Mouse (Mus musculus): ENCODE data around the gene Irx4. TPM values are rescaled to one million over a fixed set of nuclear protein-coding genes. Genes with fewer than 3 reads are reported as not detected.

Gene Irx4
- polyA plus RNA-seq, 1 experiment: not detected

DNA sequence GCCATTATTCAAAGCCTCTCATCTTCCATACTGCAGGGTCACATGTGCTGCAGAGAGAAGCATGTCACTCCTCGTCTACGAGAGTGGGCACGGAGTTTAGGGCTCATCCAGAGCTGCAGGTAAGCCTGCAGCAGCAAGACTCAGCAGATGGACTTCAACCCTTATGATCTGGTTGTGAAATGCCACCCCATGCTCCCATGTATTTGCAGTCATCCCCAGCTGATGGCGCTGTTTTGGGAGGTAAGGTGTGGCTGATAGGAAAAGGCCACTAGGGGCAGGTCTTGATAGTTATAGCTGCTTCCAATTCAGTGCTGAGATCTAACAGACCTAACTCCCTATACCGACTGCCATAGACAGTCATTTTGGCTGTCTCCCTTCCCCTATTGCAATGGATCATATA, 8.3 kb upstream of the Irx4 start:
- no peak overlapping the region for H3K4me3 ChIP-seq (ENCODE audit: control insufficient read depth, low read depth, low read length)
- H3K27ac ChIP-seq (ENCODE audit: control insufficient read depth, insufficient read depth, low read depth, low read length): no peak overlapping the region
- no peak for TF ChIP-seq POLR2A (IDR thresholded peaks at IDR 0.05; ENCODE audit: control insufficient read depth, low read depth, low read length)
- no peak; the same call in 1 of the 2 replicates for TF ChIP-seq CTCF (IDR thresholded peaks at IDR 0.05; ENCODE audit: control insufficient read depth, insufficient read depth, insufficient replicate concordance, low read depth, low read length)
- no peaks in the 10 kb centered on the region for H3K4me1 ChIP-seq (ENCODE audit: control insufficient read depth, insufficient read depth, low read length)
- H3K27me3 ChIP-seq (ENCODE audit: control insufficient read depth, insufficient read depth, low read length): no peaks in the 10 kb centered on the region
- H3K36me3 ChIP-seq (ENCODE audit: control insufficient read depth, insufficient read depth, low read length): no peaks in the 10 kb centered on the region

DNA sequence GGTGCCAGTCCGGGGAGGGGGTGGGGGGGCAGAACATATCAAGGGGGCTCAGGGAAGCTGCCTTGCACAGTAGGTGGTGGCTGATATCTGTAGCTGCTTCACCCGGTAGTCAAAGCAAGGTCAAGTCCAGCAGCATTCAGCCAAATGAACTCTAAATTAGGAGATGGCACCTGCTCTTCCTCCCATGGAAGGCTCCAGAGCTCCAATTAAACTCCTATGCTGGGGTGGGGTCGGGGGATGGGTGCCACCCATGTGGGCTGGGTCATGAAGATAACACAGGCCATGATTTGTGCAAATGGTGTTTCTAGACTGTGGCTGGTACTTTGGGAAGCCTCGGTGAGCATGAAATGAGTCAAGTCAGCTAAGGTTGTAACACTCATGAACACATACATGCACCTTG, 1.9 kb upstream of the Irx4 start:
- H3K4me3 ChIP-seq (ENCODE audit: control insufficient read depth, low read depth, low read length): no peak overlapping the region
- TF ChIP-seq CTCF (IDR thresholded peaks at IDR 0.05; ENCODE audit: control insufficient read depth, insufficient read depth, insufficient replicate concordance, low read depth, low read length): no peak
- peaks cover 3% of the 10 kb centered on the region; the same call in 1 of the 2 replicates for H3K4me1 ChIP-seq (ENCODE audit: control insufficient read depth, insufficient read depth, low read length)
- peaks cover 2% of the 10 kb centered on the region for H3K27me3 ChIP-seq (ENCODE audit: control insufficient read depth, insufficient read depth, low read length)
- H3K27ac ChIP-seq (ENCODE audit: control insufficient read depth, insufficient read depth, low read depth, low read length): no peak overlapping the region
- no peaks in the 10 kb centered on the region for H3K36me3 ChIP-seq (ENCODE audit: control insufficient read depth, insufficient read depth, low read length)

DNA sequence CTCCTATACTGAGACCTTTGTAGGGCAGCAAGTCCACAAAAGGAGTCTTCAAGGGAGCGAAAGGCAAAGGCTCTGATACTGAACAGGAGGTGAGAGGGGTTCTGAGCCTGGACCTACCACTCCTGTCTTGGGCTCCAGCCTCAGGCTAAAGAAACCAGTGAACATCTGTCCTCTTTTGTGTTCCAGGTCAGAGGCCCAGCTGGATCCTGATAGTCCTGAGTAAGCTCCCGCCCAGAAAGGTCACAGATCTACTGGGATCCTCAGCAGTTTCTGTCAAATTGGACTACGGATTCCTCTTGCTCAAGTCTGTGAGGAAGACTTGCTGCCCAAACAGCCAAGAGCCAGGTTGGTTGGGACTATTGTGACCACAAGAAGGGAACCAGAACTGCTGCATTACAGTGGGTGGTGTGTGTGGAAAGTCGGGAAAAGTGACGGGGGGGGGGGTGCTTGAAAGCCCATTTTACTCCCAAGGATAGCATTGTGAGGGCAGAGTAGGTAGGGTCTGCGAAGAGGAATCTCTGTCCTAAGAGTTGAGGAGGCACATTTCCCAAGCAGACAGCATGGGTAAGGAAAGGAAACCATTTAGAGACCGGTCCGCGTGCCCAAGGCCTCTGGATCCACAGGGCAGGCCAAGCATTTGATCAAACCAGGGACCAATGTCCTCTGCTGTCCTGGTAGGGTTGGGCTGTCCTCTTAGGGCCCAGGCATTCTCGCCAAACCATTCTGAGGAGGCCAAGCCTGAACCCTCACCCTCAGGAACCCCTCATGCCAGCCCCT, 514 bp upstream of the Irx4 start:
- no peak for TF ChIP-seq POLR2A (IDR thresholded peaks at IDR 0.05; ENCODE audit: control insufficient read depth, low read depth, low read length)
- TF ChIP-seq CTCF (IDR thresholded peaks at IDR 0.05; ENCODE audit: control insufficient read depth, insufficient read depth, insufficient replicate concordance, low read depth, low read length): no peak
- H3K27me3 ChIP-seq (ENCODE audit: control insufficient read depth, insufficient read depth, low read length): peaks cover 4% of the 10 kb centered on the region
- H3K27ac ChIP-seq (ENCODE audit: control insufficient read depth, insufficient read depth, low read depth, low read length): no peak overlapping the region
- H3K4me1 ChIP-seq (ENCODE audit: control insufficient read depth, insufficient read depth, low read length): peaks cover 3% of the 10 kb centered on the region; the same call in 1 of the 2 replicates
- H3K4me3 ChIP-seq (ENCODE audit: control insufficient read depth, low read depth, low read length): no peak overlapping the region
- no peaks in the 10 kb centered on the region for H3K36me3 ChIP-seq (ENCODE audit: control insufficient read depth, insufficient read depth, low read length)

- no peak overlapping the region for H3K4me3 ChIP-seq (ENCODE audit: control insufficient read depth, low read depth, low read length)
- TF ChIP-seq CTCF (IDR thresholded peaks at IDR 0.05; ENCODE audit: control insufficient read depth, insufficient read depth, insufficient replicate concordance, low read depth, low read length): no peak
- TF ChIP-seq POLR2A (IDR thresholded peaks at IDR 0.05; ENCODE audit: control insufficient read depth, low read depth, low read length): no peak
- H3K27me3 ChIP-seq (ENCODE audit: control insufficient read depth, insufficient read depth, low read length): peaks cover 7% of the 10 kb centered on the region
- no peak overlapping the region for H3K27ac ChIP-seq (ENCODE audit: control insufficient read depth, insufficient read depth, low read depth, low read length)
- no peaks in the 10 kb centered on the region for H3K36me3 ChIP-seq (ENCODE audit: control insufficient read depth, insufficient read depth, low read length)
- peaks cover 5% of the 10 kb centered on the region; the same call in 1 of the 2 replicates for H3K4me1 ChIP-seq (ENCODE audit: control insufficient read depth, insufficient read depth, low read length)
Observed at GRCm38 (mm10) chr13:73261036-73261730, 904 bp downstream of the Irx4 start.

GRCm38 (mm10) chr13:73261881-73262280, 1.6 kb downstream of the Irx4 start:
- no peak overlapping the region for H3K4me3 ChIP-seq (ENCODE audit: control insufficient read depth, low read depth, low read length)

DNA sequence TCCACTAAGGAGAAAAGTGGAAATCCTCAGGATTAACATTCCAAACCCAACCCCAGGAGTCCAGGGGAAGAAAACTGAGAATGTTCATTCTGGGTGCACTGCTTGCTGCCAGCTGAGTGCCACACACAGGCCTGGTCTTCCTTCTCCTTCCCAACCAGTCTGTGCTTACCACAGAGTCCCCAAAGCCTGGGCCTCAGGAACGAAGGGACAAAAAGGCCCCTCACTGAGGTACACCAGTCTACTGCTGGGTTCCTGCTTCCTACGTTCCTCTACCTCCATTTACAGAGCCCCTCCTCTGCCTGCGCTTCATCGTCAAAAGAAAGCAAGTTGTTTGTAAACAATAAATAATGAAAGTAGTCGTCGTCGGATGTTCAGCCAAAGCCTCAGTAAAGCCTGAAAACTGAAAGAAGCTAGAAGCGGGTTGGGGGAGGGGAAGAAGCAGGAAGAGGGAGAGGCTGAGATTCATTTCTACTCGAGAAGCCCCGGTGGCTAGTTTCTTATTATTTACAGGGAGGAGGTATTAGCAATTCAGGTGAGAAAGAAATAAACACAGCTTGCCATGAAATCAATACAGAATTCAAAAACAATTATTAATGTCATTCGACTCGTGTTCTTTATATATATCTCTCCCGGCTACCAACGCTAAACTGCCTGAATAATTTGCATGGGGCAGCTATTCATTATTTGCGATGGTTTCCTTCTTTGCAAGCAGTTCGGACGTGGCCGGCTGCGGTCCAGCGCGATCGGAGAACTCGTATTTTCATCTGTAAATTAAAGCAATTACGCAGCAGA, 2.3 kb downstream of the Irx4 start:
- Histone ChIP-seq H3K27me3 (ENCODE audit: control insufficient read depth, insufficient read depth, low read length) (peaks cover 7% of the 10 kb centered on the region), H3K4me3 (ENCODE audit: control insufficient read depth, low read depth, low read length) (no peak overlapping the region), H3K27ac (ENCODE audit: control insufficient read depth, insufficient read depth, low read depth, low read length) (no peak overlapping the region), H3K36me3 (ENCODE audit: control insufficient read depth, insufficient read depth, low read length) (no peaks in the 10 kb centered on the region), H3K4me1 (ENCODE audit: control insufficient read depth, insufficient read depth, low read length) (peaks cover 5% of the 10 kb centered on the region; the same call in 1 of the 2 replicates)
- TF ChIP-seq POLR2A (IDR thresholded peaks at IDR 0.05; ENCODE audit: control insufficient read depth, low read depth, low read length): no peak
- TF ChIP-seq CTCF (IDR thresholded peaks at IDR 0.05; ENCODE audit: control insufficient read depth, insufficient read depth, insufficient replicate concordance, low read depth, low read length): no peak

More at GRCm38 (mm10) chr13:73261881-73262280, 1.6 kb downstream of the Irx4 start:
- TF ChIP-seq CTCF (IDR thresholded peaks at IDR 0.05; ENCODE audit: control insufficient read depth, insufficient read depth, insufficient replicate concordance, low read depth, low read length): no peak
- TF ChIP-seq POLR2A (IDR thresholded peaks at IDR 0.05; ENCODE audit: control insufficient read depth, low read depth, low read length): no peak
- H3K27ac ChIP-seq (ENCODE audit: control insufficient read depth, insufficient read depth, low read depth, low read length): no peak overlapping the region
- H3K27me3 ChIP-seq (ENCODE audit: control insufficient read depth, insufficient read depth, low read length): peaks cover 7% of the 10 kb centered on the region
- peaks cover 5% of the 10 kb centered on the region; the same call in 1 of the 2 replicates for H3K4me1 ChIP-seq (ENCODE audit: control insufficient read depth, insufficient read depth, low read length)
- no peaks in the 10 kb centered on the region for H3K36me3 ChIP-seq (ENCODE audit: control insufficient read depth, insufficient read depth, low read length)
